Mouse (Mus musculus) forelimb bud, embryonic 11.5 days (tissue): ENCODE data around the gene Spata31d1d.
"Not testable (repeated sequence)": the region's sequence is repeated elsewhere in the genome, so short reads cannot be mapped to it uniquely, and the experiment has no call there.

Source experiments
- DNase-seq: peaks from one replicate; pipeline ENCODE4 v3.0.0-alpha.2; 2012; ENCODE audit warnings: low read depth, low spot score

The Spata31d1d gene

GRCm38 (mm10) chr13:59733936-59734335 lies 2.4 kb upstream of the Spata31d1d start:
- no peak for DNase-seq

GRCm38 (mm10) chr13:59728378-59729093 lies 3.0 kb downstream of the Spata31d1d start:
- DNase-seq = peak; percentile 88

DNA sequence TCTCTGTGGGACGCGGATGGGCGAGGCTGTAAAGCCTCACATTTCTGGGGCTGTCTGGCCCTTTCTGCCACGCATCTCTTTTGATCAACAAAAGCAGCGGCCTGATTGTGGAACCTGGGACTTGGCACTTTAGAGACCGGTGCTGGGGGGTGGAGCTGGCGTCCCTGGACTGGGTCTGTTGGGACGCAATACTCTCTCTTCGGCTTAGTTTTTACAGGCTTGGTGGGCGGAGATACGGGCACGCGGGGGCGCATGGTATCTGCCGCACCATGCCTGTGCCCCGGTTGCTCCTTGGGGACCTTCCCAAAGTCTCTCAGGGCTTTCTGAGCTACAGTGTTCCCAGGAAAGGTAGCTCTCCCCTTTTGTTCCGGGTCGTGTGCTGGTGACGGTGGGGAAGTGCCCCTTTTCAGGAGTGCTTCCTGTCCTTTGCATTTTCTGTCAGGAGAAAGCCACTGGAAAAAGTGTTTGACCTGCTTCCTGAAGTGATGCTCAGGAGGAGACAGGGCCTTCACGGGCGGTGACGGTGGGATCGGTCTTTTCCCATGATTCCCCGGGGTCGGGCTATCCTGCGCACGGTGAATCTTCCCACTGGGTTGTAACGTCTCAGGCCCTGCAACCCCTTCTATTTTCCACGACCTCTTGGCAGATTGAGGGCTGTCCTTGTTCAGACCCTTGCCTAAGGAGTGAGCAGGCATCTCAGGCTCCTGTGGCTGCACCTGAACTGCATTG lies 5.2 kb downstream of the Spata31d1d start:
- no peak for DNase-seq

DNA sequence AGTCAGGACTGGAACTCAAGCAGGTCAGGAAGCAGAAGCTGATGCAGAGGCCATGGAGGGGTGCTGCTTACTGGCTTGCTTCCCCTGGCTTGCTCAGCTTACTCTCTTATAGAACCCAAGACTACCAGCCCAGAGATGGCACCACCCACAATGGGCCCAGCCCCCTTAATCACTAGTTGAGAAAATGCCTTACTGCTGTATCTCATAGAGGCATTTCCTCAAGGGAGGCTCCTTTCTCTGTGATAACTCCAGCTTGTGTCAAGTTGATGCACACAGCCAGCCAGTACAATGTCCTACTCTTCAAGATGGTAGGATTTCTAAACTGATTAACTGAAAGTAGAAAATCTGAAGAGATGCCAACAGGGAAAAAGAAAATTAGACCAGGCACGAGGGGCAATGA lies 9.5 kb downstream of the Spata31d1d start:
- not testable (repeated sequence) for DNase-seq

DNA sequence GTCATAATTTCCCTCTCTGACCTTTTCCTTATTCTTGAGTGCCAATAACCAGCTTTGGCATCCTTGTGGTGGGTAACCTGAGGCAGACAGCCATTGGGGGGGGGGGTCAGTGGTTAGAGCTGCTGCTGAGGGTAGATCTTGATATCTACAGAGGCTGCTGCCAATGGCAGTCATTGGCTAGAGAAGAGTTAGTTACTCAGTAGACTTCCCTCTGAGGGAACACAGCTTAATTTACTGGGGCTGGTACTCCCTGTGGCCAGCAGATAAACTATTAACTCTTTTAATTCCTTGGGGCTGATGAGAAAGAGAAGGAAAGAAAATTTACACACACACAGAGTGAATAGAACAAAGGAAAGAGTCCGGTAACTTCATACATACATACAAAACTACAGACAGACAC lies 12.1 kb downstream of the Spata31d1d start:
- DNase-seq = no peak

DNA sequence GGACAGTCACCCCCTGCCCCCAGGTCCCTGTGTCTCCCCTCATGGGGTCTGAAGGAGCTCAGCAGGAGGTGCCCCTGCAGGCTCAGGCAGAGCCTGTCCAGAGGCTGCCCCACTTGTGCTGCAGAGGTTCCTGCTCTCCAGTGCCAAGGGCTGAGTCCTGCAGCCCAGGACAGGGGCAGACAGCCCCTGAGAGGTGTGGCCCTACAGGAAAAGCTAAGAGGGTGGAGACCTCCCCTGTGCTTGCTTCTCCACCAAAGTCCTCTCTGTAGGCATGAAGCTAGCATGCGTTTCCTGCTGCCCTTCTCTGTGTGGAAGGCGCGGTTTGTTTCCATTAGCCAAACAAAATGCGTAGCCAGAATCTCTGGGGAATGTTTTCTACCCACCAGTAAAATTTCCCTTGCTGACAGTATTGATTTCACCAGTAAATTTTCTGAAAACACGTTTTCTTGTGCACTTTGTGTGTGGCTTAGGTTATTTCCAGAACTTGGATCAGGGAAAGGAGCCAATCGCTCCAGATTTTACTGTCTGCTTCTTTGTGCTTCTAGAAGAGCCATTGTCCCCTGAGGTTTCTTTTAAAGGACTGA lies 12.6 kb downstream of the Spata31d1d start:
- not testable (repeated sequence) for DNase-seq

- DNase-seq = no peak
Measured at GRCm38 (mm10) chr13:59713710-59714109, 17.8 kb downstream of the Spata31d1d start.

GRCm38 (mm10) chr13:59711984-59712383 lies 19.6 kb downstream of the Spata31d1d start, which contains the start of gene Spata31d1b:
Spata31d1b (plus strand) TSS chr13:59712284.
- not testable (repeated sequence) for DNase-seq

GRCm38 (mm10) chr13:59710230-59710629 lies 21.3 kb downstream of the Spata31d1d start, which contains the start of gene Spata31d1a:
Spata31d1a (minus strand) TSS chr13:59710330.
- no peak for DNase-seq

DNA sequence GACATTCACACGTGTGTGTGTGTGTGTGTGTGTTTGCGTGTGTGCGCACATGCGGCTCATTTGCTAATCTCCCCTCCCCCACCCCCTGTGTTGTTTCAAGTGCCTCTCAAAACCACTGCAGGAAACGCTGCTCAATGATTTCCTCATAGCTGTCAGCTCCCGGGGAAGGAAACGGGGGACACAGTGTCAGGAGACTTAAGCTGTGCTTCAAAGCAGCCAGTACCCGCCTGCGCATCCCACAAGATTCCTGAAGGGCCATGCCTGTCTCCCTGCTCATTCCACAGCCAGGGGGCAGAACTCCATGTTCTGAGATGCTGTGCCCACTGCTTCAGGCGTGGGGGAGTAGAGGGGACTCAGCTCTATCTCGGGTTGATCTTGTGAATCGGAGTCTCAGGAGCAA lies 27.0 kb downstream of the Spata31d1d start:
- DNase-seq = no peak

DNA sequence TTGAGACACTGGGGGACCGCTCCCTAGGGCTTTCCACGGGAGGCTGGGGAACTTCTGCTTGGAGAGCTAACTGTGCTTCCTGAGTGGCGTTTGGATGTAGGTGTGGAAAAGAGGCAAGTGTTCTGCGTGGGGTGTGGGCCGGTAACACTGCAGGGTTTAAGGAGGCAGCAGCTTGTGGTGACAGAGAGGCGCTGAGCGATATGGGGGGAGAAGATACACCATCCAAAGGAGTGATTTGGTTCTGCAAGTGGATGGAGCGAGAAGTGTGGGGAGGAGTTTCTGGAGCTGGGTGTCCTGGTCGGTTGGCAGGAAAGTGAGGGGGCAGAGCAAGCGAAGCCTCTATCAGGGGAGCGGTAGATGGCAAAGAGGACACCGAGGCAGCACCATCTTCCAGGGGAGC lies 28.0 kb downstream of the Spata31d1d start:
- DNase-seq = no peak

GRCm38 (mm10) chr13:59700137-59700536 lies 31.4 kb downstream of the Spata31d1d start:
- not testable (repeated sequence) for DNase-seq

DNA sequence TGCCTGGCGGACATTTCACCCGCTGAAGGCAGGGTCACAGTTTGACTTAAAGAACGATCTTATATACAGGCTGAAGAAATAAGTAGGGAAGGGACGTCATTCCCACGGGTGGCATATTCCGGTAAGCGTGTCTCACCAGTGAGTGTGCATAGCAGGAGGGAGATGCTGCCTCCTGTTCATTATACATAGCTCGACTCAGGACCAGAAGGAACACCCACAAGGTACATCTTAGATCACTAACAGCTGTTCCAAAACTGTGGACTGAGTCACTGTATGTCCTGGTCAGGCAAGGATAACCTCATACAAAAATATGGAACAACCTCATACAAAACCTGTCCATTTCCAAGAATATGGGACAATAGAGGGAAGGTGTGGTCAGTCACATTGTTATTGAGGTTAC lies 32.4 kb downstream of the Spata31d1d start:
- DNase-seq = no peak

GRCm38 (mm10) chr13:59695781-59696180 lies 35.8 kb downstream of the Spata31d1d start:
- DNase-seq = no peak

DNA sequence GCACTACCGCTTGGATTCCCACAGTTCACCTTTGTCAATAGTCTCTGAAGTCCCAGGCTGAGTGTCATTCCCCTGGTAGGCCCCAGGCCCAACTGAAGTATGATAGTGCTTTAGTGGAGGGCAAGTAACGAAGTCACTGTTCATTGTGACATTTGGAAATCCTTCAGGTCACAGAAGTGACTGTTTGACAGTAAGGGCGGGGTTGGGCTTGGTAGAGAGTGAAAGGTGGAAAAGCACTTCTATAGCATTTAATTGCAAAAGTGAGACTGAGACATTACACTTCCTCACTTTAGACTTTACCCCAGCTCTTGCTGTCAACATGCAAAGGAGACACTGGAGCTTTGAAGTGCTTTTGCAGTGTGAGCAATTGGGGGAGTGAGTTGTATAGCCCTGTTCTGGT lies 37.5 kb downstream of the Spata31d1d start, which contains the start of gene 4921517D22Rik:
4921517D22Rik (minus strand) TSS at position 101 of the 400 bp plus-strand sequence.
- DNase-seq = no peak

DNA sequence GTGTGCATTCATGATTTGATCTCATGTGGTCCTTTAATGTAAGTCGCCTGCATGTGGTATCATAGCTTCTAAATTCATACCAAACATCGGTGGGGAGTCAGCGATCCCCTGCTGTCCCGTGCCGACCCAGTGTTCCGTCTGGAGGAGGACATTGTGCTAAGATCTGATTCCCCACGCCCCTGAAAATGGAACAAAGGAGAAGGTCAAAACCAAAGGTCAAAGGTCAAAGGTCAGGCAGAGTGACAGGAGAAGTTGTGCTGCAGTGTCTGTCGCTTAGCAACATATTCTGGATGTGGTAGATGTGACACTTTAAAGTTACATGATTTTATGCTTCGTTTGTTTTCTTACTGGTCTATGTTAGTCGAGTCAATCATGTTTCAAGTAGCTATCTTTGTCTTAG lies 40.1 kb downstream of the Spata31d1d start:
- no peak for DNase-seq

DNA sequence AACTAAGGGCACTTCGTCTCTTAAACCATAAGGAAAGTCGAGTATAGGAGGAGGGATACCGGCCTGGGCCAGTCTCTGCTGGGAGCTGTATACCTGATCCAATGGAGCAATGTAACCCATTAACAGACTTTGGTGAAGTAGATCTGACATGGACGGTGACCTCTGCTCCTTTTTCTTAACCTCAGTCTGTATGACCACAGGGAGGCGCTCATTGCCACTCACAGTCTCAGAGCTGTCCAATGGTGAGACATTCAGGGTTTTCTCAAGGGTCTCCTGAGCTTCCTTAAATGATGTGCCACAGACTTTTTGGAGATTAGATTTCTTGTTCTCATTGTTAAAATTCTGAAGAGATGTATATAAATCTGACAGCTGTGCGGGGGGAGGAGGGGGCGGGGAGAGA lies 41.0 kb downstream of the Spata31d1d start:
- DNase-seq = no peak

GRCm38 (mm10) chr13:59689843-59690242 lies 41.7 kb downstream of the Spata31d1d start:
- no peak for DNase-seq

DNA sequence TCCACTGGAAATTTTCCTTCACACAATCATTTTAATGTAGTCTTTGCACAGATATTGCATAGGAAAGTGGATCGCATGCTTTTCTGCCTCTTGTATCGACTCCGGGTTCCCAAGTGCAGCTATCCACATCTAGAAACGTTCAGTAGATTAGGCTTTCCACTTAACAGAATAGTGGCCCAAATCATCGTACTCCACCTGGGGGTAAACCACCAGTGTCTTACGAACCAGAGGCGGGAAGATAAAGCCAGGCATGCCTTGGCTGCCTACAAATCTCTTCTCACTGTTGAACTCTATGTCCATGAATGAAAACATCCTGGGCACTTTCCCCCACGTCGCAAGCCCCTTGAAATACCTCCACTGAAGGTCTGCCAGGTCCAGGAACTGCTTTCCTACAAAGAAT lies 42.2 kb downstream of the Spata31d1d start:
- DNase-seq = no peak

DNA sequence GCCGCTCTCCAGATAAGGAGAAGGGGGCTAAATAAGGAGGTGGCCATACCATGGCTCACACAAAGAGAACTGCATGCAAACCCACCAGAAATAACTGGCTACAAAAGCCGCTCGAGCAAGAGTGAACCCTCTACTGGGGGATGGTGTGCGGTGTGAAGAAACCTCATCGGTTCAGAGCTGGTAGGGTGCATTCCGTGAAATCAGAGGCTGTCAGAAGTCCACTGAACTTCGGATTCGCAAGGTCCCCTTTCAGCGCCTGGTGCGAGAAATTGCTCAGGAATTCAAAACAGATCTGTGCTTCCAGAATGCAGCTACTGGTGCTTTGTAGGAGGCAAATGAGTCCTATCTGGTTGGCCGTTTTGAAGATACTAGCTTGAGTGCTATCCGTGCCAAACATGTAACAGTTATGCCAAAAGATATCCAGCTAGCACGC lies 43.2 kb downstream of the Spata31d1d start:
- no peak for DNase-seq

DNA sequence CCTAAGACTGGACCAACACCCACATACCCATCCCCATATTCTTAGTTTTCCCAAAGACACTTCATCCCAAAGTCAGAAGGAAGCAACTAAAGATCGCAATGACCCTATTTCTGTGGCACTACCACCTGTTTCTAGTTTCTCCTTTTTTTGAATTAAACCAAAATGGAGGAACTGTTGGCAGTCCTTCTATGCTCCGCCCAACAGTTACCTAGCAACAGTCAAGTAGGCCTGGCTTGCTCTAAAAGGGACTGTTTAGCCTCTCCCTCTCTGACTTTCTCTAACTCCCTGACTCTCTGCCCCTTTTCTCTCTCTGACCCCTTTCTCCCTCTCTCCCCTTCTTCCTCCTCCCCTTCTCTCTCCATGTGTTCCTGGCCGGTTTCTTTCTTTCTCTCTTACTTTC lies 46.3 kb downstream of the Spata31d1d start:
- no peak for DNase-seq

DNA sequence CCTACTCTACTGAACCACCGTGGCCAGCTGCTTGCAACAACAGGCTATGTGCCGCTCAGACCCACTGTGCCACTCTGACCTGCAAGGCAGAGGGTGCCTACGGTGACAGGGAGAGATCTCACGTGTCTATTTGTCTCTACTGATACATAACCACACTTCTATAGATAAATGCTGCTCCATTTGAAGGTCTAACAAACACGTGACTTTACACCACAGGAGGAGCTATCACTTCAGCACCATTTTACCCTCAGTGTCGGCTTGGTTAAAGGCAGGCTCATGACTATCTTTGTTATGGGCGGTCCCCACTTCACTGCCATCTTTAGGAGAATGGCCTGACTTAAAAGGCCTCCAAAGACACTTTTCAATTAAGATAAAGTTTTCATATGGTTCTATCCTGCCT lies 48.9 kb downstream of the Spata31d1d start:
- peak; percentile 42 for DNase-seq
